Mouse (Mus musculus): Measurements from ENCODE around the gene Olfr551. TPM values are rescaled to one million over a fixed set of nuclear protein-coding genes. Genes with fewer than 3 reads are reported as not detected.

Olfr551 gene
- polyA plus RNA-seq, 1 experiment from 2014 or later, result not detected

Other genes with a start within 250 kb of the Olfr551 start
- 284 and 324 TPM in 2 replicates for gene Rrm1, start 150.2 kb downstream of the Olfr551 start, polyA plus RNA-seq (2014; fragmentation: Nextera tagmentation; extraction: Ambion mirVana)
- gene Olfr543, start 110.2 kb downstream of the Olfr551 start, polyA plus RNA-seq (2014; fragmentation: Nextera tagmentation; extraction: Ambion mirVana), result 0.40 and 0.47 TPM in 2 replicates
- gene Olfr544, start 103.6 kb downstream of the Olfr551 start, polyA plus RNA-seq (2014; fragmentation: Nextera tagmentation; extraction: Ambion mirVana), result 0.05 and 0.12 TPM in 2 replicates
- 0.04 and 0.10 TPM in 2 replicates for gene Olfr545, start 92.3 kb downstream of the Olfr551 start, polyA plus RNA-seq (2014; fragmentation: Nextera tagmentation; extraction: Ambion mirVana)
- not detected in 2 replicates for gene Olfr547, start 57.1 kb downstream of the Olfr551 start, polyA plus RNA-seq (2014; fragmentation: Nextera tagmentation; extraction: Ambion mirVana)
- not detected in 2 replicates for gene Olfr548-ps1, start 51.0 kb downstream of the Olfr551 start, polyA plus RNA-seq (2014; fragmentation: Nextera tagmentation; extraction: Ambion mirVana)
- not detected in 2 replicates for gene Olfr549, start 42.0 kb downstream of the Olfr551 start, polyA plus RNA-seq (2014; fragmentation: Nextera tagmentation; extraction: Ambion mirVana)
- 0.88 and 1.3 TPM in 2 replicates for gene Trim21, start 26.4 kb downstream of the Olfr551 start, polyA plus RNA-seq (2014; fragmentation: Nextera tagmentation; extraction: Ambion mirVana)
- not detected in 2 replicates for gene Olfr550, start 20.4 kb downstream of the Olfr551 start, polyA plus RNA-seq (2014; fragmentation: Nextera tagmentation; extraction: Ambion mirVana)
- not detected in 2 replicates for gene Olfr552, start 5.9 kb upstream of the Olfr551 start, polyA plus RNA-seq (2014; fragmentation: Nextera tagmentation; extraction: Ambion mirVana)
- not detected in 2 replicates for gene Olfr553, start 26.3 kb upstream of the Olfr551 start, polyA plus RNA-seq (2014; fragmentation: Nextera tagmentation; extraction: Ambion mirVana)
- gene Olfr554, start 46.5 kb upstream of the Olfr551 start, polyA plus RNA-seq (2014; fragmentation: Nextera tagmentation; extraction: Ambion mirVana), result not detected in 2 replicates
- not detected in 2 replicates for gene Olfr555, start 66.9 kb upstream of the Olfr551 start, polyA plus RNA-seq (2014; fragmentation: Nextera tagmentation; extraction: Ambion mirVana)
- gene Olfr556, start 73.0 kb upstream of the Olfr551 start, polyA plus RNA-seq (2014; fragmentation: Nextera tagmentation; extraction: Ambion mirVana), result not detected in 2 replicates
- gene Trim68, start 95.4 kb upstream of the Olfr551 start, polyA plus RNA-seq (2014; fragmentation: Nextera tagmentation; extraction: Ambion mirVana), result 5.1 and 6.8 TPM in 2 replicates
- not detected in 2 replicates for gene Olfr557, start 104.0 kb upstream of the Olfr551 start, polyA plus RNA-seq (2014; fragmentation: Nextera tagmentation; extraction: Ambion mirVana)
- gene Olfr558, start 110.3 kb upstream of the Olfr551 start, polyA plus RNA-seq (2014; fragmentation: Nextera tagmentation; extraction: Ambion mirVana), result not detected in 2 replicates
- gene Olfr33, start 127.2 kb upstream of the Olfr551 start, polyA plus RNA-seq (2014; fragmentation: Nextera tagmentation; extraction: Ambion mirVana), result not detected in 2 replicates
- gene Olfr559, start 135.6 kb upstream of the Olfr551 start, polyA plus RNA-seq (2014; fragmentation: Nextera tagmentation; extraction: Ambion mirVana), result not detected in 2 replicates
- not detected in 2 replicates for gene Olfr560, start 167.5 kb upstream of the Olfr551 start, polyA plus RNA-seq (2014; fragmentation: Nextera tagmentation; extraction: Ambion mirVana)
- not detected in 2 replicates for gene Olfr78, start 167.6 kb upstream of the Olfr551 start, polyA plus RNA-seq (2014; fragmentation: Nextera tagmentation; extraction: Ambion mirVana)
- gene Olfr561, start 179.3 kb upstream of the Olfr551 start, polyA plus RNA-seq (2014; fragmentation: Nextera tagmentation; extraction: Ambion mirVana), result not detected in 2 replicates
- not detected in 2 replicates for gene Olfr564, start 211.6 kb upstream of the Olfr551 start, polyA plus RNA-seq (2014; fragmentation: Nextera tagmentation; extraction: Ambion mirVana)